ENCODE assay signal across 18 mouse cellular contexts in the genomic region with DNA sequence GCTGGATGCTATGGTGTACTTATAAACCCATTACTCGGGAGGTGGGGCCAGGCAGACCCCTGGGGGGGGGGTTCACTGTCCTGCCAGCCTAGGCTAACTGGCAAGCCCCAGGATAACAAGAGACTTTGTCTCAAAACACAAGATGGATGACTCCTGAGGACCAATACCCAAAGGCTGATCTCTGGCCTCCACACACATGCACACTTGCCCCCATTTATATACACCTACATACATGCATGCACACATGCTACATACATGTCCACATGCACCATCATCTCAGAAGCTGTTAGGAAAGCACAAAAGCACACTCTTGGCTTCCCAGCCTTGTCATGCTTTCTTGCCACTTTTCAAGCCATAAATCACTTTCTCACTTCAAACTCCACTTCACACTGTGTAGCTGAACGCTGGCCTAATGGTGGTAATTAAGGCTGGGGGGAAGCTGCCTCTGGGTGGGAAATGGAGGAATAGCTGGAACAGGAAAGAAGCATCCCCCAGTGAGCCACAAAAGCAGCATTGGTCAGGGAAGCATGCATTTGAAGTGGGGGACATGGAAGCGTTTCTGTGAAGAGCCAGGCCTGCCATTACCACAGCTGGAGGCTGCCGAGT. TPM values are rescaled to one million over a fixed set of nuclear protein-coding genes. Genes with fewer than 3 reads are reported as not detected.
DNase-seq lines count a peak whose midpoint lies in the region; ATAC-seq and TF ChIP-seq lines count a peak whose summit lies in the region.
"Had no signal": no experiment of that assay in that cellular context is flagged by ENCODE, and none has a peak within 500 bp of the region (broad histone marks: within the 10 kb centered on the region; RNA-seq: fewer than 3 reads in every experiment).

No protein-coding gene starts in this region.

- H3K4me3 ChIP-seq in hindbrain, embryonic 13.5 days: no peak overlapping the region
- H3K4me3 ChIP-seq in hindbrain, embryonic 11.5 days (ENCODE audit: low read depth, low read length): no peak overlapping the region
- H3K4me3 ChIP-seq in hindbrain, embryonic 16.5 days (ENCODE audit: low read length): no peak overlapping the region
- H3K4me3 ChIP-seq in neural tube, embryonic 14.5 days (ENCODE audit: low read depth, low read length): no peak overlapping the region
- H3K4me3 ChIP-seq: embryonic facial prominence, embryonic 12.5 days; erythroblast, embryonic 14.5 days; layer of hippocampus, adult 2 months; liver, embryonic 15.5 days had no signal

- 41% methylated on average over 4 of the region's 4 CpGs for WGBS in hindbrain, embryonic 13.5 days
- 47% methylated on average over 4 of the region's 4 CpGs for WGBS in hindbrain, embryonic 11.5 days
- 28% methylated on average over 4 of the region's 4 CpGs for WGBS in hindbrain, embryonic 16.5 days
- 20% methylated on average over 4 of the region's 4 CpGs for WGBS in neural tube, embryonic 14.5 days

- TF ChIP-seq POLR2A in brain, embryonic 14.5 days (IDR thresholded peaks at IDR 0.05; ENCODE audit: borderline replicate concordance, extremely low read depth, insufficient read depth, insufficient read length, poor library complexity, severe bottlenecking): no peak

- no peaks in the 10 kb centered on the region for H3K36me3 ChIP-seq in hindbrain, embryonic 13.5 days
- H3K36me3 ChIP-seq in hindbrain, embryonic 11.5 days (ENCODE audit: control insufficient read depth, insufficient read depth, low read length): no peaks in the 10 kb centered on the region
- no peaks in the 10 kb centered on the region for H3K36me3 ChIP-seq in hindbrain, embryonic 16.5 days (ENCODE audit: control insufficient read depth, insufficient read depth, low read length)
- no peaks in the 10 kb centered on the region for H3K36me3 ChIP-seq in neural tube, embryonic 14.5 days (ENCODE audit: control insufficient read depth, insufficient read depth, low read length)
- H3K36me3 ChIP-seq: embryonic facial prominence, embryonic 12.5 days; liver, embryonic 15.5 days had no signal

- no peak overlapping the region for H3K9ac ChIP-seq in hindbrain, embryonic 13.5 days
- no peak overlapping the region for H3K9ac ChIP-seq in hindbrain, embryonic 11.5 days (ENCODE audit: low read depth, low read length)
- no peak overlapping the region for H3K9ac ChIP-seq in hindbrain, embryonic 16.5 days (ENCODE audit: low read depth, low read length)
- H3K9ac ChIP-seq in neural tube, embryonic 14.5 days (replicated peaks; ENCODE audit: low read depth, low read length): no peak overlapping the region
- H3K9ac ChIP-seq: embryonic facial prominence, embryonic 12.5 days; liver, embryonic 15.5 days had no signal

- H3K27me3 ChIP-seq in hindbrain, embryonic 13.5 days: no peaks in the 10 kb centered on the region
- no peaks in the 10 kb centered on the region for H3K27me3 ChIP-seq in hindbrain, embryonic 11.5 days (ENCODE audit: control insufficient read depth, insufficient read depth, low read length)
- no peaks in the 10 kb centered on the region for H3K27me3 ChIP-seq in hindbrain, embryonic 16.5 days (replicated peaks; ENCODE audit: control insufficient read depth, insufficient read depth, low read length)
- H3K27me3 ChIP-seq in neural tube, embryonic 14.5 days (ENCODE audit: control insufficient read depth, insufficient read depth, low read length): no peaks in the 10 kb centered on the region
- H3K27me3 ChIP-seq: embryonic facial prominence, embryonic 12.5 days; liver, embryonic 15.5 days had no signal

- ATAC-seq in hindbrain, embryonic 13.5 days (ENCODE audit: low FRiP score): peak; percentile 52; the same call in 1 of the 2 replicates
- ATAC-seq in hindbrain, embryonic 11.5 days (ENCODE audit: low FRiP score): no peak
- ATAC-seq in hindbrain, embryonic 16.5 days: peak; percentile 64
- ATAC-seq in neural tube, embryonic 14.5 days (ENCODE audit: low read depth): peak; percentile 76

- peaks cover 4% of the 10 kb centered on the region; the same call in 1 of the 2 replicates for H3K9me3 ChIP-seq in hindbrain, embryonic 13.5 days
- no peaks in the 10 kb centered on the region for H3K9me3 ChIP-seq in hindbrain, embryonic 11.5 days (ENCODE audit: control insufficient read depth, low read length)
- H3K9me3 ChIP-seq in hindbrain, embryonic 16.5 days (ENCODE audit: control insufficient read depth, low read length): no peaks in the 10 kb centered on the region
- no peaks in the 10 kb centered on the region for H3K9me3 ChIP-seq in neural tube, embryonic 14.5 days (ENCODE audit: control insufficient read depth, low read length)
- H3K9me3 ChIP-seq: embryonic facial prominence, embryonic 12.5 days; liver, embryonic 15.5 days had no signal

- TF ChIP-seq CTCF in brain, embryonic 14.5 days (IDR thresholded peaks at IDR 0.05; ENCODE audit: borderline replicate concordance, extremely low read depth, insufficient read depth, insufficient read length): no peak

- H3K27ac ChIP-seq in hindbrain, embryonic 13.5 days: no peak overlapping the region
- no peak overlapping the region for H3K27ac ChIP-seq in hindbrain, embryonic 11.5 days (ENCODE audit: low read depth, low read length)
- no peak overlapping the region for H3K27ac ChIP-seq in hindbrain, embryonic 16.5 days (ENCODE audit: low read depth, low read length)
- H3K27ac ChIP-seq in neural tube, embryonic 14.5 days (ENCODE audit: low read depth, low read length): no peak overlapping the region
- H3K27ac ChIP-seq: embryonic facial prominence, embryonic 12.5 days; layer of hippocampus, adult 2 months; liver, embryonic 15.5 days; macrophage had no signal

- H3K4me1 ChIP-seq in hindbrain, embryonic 13.5 days (replicated peaks): 0 out of 2 replicates have a peak, but pooled peaks cover 5% of the 10 kb centered on the region
- no peaks in the 10 kb centered on the region for H3K4me1 ChIP-seq in hindbrain, embryonic 11.5 days (replicated peaks; ENCODE audit: control insufficient read depth, insufficient read depth, low read length)
- no peaks in the 10 kb centered on the region for H3K4me1 ChIP-seq in hindbrain, embryonic 16.5 days (ENCODE audit: control insufficient read depth, insufficient read depth, low read depth, low read length)
- no peaks in the 10 kb centered on the region for H3K4me1 ChIP-seq in neural tube, embryonic 14.5 days (ENCODE audit: control insufficient read depth, insufficient read depth, low read length)
- H3K4me1 ChIP-seq: embryonic facial prominence, embryonic 12.5 days; liver, embryonic 15.5 days had no signal

- DNase-seq in hindbrain, embryonic 11.5 days (ENCODE audit: low spot score): no peak
- peak; percentile 56 for DNase-seq in brain, embryonic 14.5 days (ENCODE audit: low read depth)
- no peak for DNase-seq in frontal cortex, postnatal 14 days (ENCODE audit: low spot score in 2 of 2)
- DNase-seq in c-Kit-positive CD71-positive TER-119-positive erythroid progenitor cells, embryonic 14.5 days (ENCODE audit: low spot score): no peak
- DNase-seq: cerebellum, adult 9-11 months; gastrocnemius, postnatal 14 days; kidney, adult 11 months; kidney, postnatal 10 days; right cerebral cortex, postnatal 4 days had no signal

- no peak overlapping the region for H3K4me2 ChIP-seq in hindbrain, embryonic 13.5 days
- H3K4me2 ChIP-seq in hindbrain, embryonic 11.5 days (replicated peaks; ENCODE audit: low read depth, low read length): no peak overlapping the region
- H3K4me2 ChIP-seq in hindbrain, embryonic 16.5 days (ENCODE audit: low read length): no peak overlapping the region
- no peak overlapping the region for H3K4me2 ChIP-seq in neural tube, embryonic 14.5 days (ENCODE audit: low read depth, low read length)
- H3K4me2 ChIP-seq: embryonic facial prominence, embryonic 12.5 days; liver, embryonic 15.5 days; midbrain, embryonic 11.5 days had no signal

RNA-seq across cellular contexts. Expression of gene Gng4, which starts 46.7 kb away (rescaled TPM):
- 22.2 and 27.1 TPM in 2 replicates for polyA plus RNA-seq in hindbrain, embryonic 13.5 days (2015; fragmentation: Nextera tagmentation; extraction: Ambion mirVana)
- 2.6 and 3.5 TPM in 2 replicates for polyA plus RNA-seq in hindbrain, embryonic 11.5 days (2014; fragmentation: Nextera tagmentation; extraction: Ambion mirVana)
- 22.8 and 37.7 TPM in 2 replicates for polyA plus RNA-seq in brain, embryonic 14.5 days (2012; rRNA removed)
- polyA plus RNA-seq in hindbrain, embryonic 16.5 days (2015; fragmentation: Nextera tagmentation; extraction: Ambion mirVana): 105 and 106 TPM in 2 replicates
- 51.6 and 78.1 TPM in 2 replicates for polyA plus RNA-seq in neural tube, embryonic 14.5 days (2014; fragmentation: Nextera tagmentation; extraction: Ambion mirVana)
- polyA plus RNA-seq: erythroblast, embryonic 14.5 days had no signal
